Mouse (Mus musculus) heart, postnatal 25 days (tissue): Measurements from ENCODE around the gene Ccdc167. TPM values are rescaled to one million over a fixed set of nuclear protein-coding genes. Genes with fewer than 3 reads are reported as not detected.

Source experiments
- DNase-seq: peaks from one replicate; pipeline ENCODE4 v3.0.0; 2022; ENCODE audit warnings: low spot score
- intact Hi-C: fragments of 180-260 bp; cut with DNase I; formaldehyde crosslinking; loops from one replicate; pipeline ENCODE4 v1.15.1; 2025
- total RNA-seq, 2 experiments: library from RNA; stranded (reverse); gene quantifications; 2 replicates each; pipeline ENCODE4 v1.2.3; 2021

The Ccdc167 gene
- 10 to 100 TPM in 1 of 2 experiments, 1 to 10 TPM in 1; 9.6 to 12.6 TPM for total RNA-seq

DNA sequence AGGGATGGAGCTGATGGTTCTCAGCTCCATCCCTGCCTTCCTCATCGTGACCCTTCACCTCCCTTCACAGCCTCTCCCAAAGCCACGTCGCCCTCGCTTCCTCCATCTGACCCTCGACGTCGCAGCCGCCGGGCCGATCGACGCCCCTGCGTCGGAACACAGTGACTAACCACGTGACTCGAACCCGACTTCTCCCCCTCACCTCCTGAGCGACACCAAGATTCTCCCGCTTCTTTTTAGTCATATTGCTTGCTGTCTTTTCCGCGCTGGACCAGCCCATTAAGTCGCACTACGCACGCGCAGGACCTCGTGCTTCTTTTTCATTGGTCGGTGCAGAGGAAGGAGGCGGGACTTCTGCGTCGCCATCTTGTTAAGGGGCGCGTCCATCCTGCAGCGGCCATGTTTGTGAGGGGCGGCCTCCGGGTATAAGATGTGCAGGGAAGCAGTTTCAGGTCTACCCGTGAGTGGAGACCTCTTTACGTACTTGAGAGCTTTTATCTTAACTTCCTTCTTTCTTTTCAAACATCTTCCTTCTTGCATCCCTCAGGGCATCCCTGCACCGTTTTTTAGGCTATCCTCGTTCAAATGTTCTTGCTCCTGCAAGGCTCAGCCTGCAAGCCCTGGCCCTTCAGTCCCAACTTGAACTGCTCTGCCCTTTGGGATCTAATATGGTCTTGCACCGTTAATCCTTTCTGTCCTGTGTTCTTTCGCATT is at the start of gene Ccdc167:
Gene Ccdc167 (minus strand): TSS at position 313 of the 714 bp plus-strand sequence.
- intact Hi-C loops: no loop called here
- peak; percentile 91 for DNase-seq

DNA sequence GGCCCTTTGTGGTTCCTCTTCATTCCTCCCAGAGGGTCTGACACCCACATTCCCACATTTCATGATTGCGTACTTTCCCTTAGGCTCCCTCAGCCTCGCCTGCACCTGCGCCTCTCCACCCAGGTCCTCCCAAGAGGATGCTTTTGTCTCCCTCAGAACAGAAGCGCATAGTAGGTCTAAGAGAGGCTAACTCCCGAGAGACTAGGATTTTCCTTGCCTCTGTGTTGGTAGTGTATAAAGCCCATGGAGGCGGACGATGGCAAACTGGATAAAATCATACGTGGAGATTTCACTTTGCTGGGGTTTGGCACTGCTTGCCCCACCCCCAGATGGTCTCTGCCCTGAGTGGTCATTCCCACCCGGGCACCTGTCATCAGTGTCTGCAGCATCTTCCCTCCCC is 48.5 kb upstream of the Ccdc167 start:
- intact Hi-C loops: no loop called here
- no peak for DNase-seq

DNA sequence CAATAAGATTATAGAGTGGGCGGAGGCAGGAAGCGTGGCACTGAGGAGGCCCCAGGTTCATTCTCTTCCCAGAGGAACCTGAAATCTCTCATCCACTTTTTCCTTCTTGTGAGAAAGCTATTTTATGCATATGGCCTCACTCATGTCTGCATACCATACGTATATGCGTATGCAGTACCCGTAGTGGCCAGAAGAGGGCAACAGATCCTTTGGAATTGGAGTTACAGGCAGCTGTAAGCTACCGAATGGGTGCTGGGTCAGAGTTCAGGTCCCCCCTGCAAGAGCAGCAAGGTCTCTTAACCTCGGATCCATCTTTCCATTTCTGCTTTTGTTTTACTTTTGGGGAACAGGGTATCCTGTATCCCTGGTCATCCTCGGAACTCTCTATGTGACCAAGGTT is 45.7 kb upstream of the Ccdc167 start:
- DNase-seq: no peak
- intact Hi-C loops: no loop called here

DNA sequence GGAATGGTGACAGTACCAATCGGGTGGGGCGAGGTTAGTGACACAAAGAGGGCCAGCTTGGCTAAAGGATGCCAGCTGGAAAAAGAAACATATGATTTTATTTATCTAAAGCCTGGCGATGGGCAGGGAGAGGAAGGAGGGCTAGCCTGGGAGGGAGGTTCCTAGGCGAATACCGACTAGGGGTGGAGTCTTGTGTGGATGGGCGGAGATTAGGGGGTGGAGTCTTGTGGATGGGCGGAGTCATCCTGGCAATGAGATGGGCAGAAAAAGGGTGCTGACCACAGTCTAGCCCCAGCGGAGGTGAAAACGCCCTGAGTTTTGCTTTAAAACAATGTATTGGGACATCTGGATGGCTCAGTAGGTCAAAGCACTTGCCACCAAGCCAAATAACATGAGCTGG is 45.1 kb upstream of the Ccdc167 start:
- DNase-seq: no peak
- intact Hi-C loops: no loop called here

DNA sequence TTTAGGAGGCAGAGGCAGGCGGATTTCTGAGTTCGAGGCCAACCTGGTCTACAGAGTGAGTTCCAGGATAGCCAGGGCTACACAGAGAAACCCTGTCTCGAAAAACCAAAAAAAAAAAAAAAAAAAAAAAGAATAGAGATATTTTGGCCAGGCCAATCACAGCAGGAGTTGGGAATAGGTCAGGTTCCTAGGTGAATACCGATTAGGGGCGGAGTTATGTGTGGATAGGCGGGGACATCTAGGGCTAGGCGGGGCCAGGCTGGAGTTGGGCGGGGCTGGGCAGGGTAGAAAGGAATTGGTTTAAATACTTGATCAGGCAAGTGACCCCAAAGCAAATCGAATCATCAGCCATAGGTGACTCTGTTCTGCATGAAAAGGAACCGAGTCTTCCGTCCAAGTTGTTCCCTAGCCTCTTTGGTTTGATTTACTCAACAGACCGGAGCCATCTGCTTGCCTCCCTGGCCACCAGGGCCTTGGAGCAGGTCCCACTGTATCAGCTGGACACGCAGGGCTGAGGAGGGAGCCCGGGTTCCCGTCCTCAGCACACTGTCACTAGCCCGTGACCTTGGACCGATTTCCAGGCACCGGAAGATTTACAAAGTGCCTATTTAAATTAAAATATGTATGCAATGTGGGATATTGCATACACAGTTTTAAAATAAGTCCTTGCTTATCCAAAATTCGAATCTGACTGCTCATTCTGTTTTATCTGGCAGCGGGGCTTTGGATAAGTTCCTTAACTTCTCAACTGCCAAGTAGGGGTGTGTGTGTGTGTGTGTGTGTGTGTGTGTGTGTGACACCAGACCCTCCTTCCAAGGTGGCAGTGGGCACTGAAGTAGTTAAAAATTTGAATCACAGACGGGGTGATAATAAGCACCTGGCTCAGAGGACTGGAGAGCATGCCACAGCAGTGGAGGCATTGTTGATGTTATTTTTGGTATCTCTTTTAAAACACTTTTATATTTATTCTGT is 43.8 kb upstream of the Ccdc167 start:
- DNase-seq: no peak
- intact Hi-C loops: no loop called here

DNA sequence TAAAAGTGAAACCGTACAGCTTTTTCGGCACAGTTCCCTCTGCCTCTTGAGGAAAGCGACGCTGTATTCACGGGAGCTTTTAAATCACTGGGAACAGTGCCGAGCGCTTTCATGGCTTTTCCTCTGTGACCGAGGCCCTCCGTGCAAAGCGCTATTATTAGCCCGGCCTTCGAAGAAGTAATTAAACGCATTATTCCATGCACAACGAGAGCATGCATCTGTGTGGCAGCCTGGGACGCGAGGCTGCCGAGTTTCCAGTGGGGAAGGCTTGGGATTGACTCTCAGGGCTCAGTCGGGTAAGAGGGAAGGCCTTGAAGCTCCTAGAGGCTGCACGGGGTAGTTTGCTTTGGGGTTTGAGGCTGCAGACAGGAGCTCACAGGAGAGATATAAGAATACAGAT is 43.1 kb upstream of the Ccdc167 start:
- intact Hi-C loops: no loop called here
- DNase-seq: no peak

DNA sequence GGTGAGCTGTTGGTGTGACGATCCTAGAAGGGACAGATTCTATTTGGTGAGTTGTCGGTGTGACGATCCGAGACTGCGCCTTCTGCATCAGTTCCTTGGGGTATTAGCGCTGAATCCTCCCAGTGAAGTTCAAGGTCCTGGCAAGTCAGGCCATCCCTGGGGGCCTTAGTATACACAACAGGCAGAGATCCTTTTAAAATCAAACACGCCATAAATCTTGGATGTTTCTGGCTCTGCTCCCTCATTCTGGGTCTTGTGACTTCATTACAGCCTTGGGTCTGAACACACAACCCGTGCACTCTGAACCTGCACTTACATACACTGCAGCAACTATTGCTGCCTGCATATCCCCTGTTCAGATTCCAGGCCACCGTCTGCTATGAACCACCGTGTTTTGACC is 39.5 kb upstream of the Ccdc167 start:
- no peak for DNase-seq
- intact Hi-C loops: no loop called here

DNA sequence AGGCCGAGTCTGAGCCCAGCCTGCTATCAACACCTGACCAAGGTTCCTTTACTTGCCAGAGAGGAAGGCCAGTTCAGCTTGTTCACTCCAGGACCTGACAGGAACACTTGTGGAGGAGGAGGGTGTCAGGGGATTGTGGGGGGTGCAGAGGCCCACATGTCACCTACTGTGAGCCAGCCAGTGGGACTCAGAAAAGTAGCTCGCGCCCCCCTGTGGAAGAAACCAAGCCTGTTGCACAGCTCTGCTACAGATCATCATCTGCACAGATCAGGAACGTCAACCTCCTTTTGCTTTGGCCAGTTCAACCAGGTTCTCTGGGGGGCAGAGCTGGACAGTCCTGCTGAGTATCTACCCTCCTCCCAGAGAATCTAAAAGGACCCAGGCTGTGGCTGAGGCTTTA is 37.7 kb upstream of the Ccdc167 start:
- DNase-seq: no peak
- intact Hi-C loops: no loop called here

DNA sequence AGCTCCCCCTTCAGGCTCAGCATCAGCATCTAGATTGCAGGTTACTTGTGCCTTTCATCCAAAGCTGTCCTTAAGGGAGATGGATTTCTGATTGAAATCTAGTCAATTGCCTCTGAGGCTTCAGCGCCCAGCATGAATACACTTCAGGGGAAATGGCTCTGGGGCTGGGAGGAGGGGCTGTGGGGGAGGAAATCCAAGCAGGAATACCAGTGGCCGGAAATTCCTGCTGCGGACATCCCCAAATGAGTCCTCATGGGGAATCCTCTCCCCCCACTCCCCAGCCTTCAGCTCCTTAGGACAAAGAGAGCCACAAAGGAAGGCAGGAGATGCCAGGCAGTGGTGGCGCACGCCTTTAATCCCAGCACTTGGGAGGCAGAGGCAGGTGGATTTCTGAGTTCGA is 30.6 kb upstream of the Ccdc167 start:
- intact Hi-C loops: no loop called here
- DNase-seq: no peak

DNA sequence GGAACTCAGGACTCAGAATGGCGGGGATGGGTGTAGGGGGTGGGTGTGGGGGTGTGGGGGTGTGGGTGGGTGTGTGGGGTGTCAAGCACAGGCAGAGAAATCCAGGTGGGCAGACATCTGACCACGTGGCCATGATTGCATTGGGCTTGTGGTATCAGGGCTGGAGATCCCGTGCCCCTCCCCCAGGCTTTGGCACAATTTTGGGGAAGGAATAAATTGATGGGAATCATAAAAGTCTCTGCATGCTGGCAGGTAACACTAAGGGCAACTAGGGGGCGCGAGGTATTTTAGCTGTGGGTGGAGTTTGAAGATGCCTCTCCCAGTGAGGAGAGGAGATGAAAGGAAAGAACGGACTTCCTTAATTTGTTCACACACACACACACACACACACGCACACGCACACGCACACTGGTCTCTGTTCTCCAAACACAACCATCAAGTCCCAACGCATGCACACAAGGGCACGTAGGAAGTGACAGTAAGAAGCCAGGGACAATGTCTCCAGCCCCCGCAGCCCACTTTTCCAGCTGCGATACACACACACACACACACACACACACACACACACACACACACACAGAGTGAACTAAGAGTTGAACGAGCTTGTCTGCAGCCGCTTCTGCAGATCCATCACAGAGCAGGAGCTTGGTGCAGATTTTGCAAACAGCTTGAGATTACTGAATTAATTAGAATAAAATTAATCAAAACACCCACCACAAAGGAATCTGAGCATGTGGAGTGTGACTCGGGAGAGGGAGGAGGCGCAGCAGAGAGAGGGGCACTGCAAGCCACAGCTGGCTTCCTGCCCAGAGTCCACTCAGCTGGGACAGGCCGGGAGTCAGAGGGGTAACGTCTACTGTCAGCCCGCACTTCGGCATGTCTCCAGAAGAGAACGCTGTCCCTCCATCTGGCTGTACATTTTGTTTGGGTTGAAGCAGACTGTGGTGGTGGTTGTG is 21.3 kb upstream of the Ccdc167 start:
- DNase-seq: no peak

DNA sequence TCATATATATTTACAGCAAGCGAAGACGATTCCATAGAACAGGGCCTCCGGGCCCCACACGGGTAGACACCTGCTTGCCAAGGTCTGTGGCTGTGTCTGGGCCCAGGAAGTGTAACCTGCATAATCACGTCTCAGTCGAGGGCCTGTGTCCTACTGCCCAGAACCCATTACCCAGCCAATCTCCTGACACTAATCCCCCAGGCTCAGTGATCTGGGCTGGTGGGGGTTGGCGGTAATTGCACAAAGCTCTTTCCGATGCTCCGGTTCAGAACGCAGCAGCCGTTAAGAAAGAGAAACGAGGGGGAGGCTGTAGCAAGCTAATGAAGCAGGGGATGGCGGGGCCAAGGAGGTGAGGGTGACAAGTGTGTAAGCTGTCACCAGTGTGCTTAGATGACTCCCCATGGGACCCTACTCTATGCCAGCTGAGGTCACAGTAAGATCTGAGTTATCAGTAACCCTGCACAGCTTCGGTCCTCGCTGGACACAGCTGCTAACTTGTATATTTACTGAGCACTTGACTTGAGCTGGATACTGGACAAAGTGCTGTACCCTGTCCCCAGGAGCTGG is 19.7 kb upstream of the Ccdc167 start:
- intact Hi-C loops: no loop called here

More for the DNA sequence above, 21.3 kb upstream of the Ccdc167 start:
- intact Hi-C loops: no loop called here

DNA sequence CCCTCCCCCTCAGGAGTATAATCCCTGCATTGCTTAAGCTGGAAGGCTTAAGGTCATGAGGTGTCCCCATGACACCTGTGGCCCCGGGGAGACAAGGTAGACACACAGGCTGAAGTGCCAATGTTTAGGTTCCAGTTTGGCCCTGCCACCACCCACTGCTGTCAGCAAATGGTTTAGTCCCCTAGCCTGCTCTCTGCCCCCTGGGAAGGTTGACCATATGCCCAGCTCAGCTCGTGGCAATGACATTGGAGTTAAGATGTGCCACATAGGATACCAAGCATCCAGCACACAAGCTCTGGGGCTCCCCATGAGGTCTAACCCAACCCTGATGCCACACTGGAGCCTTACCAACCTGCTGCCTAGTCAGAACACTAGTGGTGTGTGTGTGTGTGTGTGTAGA is 15.7 kb upstream of the Ccdc167 start:
- intact Hi-C loops: no loop called here
- DNase-seq: no peak

More for the DNA sequence above, 19.7 kb upstream of the Ccdc167 start:
- no peak for DNase-seq

DNA sequence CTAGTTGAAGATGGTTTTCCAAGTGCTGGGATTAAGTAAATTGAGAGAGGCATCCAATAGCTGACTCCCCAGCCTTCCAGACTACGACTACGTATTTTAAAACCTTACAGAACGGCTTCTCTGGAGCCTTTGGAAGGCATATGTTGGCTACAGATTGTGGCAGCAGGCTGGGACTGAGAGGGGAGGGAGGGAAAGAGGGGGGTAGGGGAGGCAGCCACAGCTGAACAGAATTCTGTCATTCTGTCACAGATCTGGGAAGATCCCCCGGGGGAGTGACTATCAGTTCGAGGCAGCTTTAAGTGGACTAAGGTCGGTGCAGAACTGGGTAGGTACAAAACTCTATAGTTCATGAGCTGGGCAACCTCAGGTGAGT is 15.1 kb upstream of the Ccdc167 start:
- intact Hi-C loops: no loop called here
- no peak for DNase-seq

DNA sequence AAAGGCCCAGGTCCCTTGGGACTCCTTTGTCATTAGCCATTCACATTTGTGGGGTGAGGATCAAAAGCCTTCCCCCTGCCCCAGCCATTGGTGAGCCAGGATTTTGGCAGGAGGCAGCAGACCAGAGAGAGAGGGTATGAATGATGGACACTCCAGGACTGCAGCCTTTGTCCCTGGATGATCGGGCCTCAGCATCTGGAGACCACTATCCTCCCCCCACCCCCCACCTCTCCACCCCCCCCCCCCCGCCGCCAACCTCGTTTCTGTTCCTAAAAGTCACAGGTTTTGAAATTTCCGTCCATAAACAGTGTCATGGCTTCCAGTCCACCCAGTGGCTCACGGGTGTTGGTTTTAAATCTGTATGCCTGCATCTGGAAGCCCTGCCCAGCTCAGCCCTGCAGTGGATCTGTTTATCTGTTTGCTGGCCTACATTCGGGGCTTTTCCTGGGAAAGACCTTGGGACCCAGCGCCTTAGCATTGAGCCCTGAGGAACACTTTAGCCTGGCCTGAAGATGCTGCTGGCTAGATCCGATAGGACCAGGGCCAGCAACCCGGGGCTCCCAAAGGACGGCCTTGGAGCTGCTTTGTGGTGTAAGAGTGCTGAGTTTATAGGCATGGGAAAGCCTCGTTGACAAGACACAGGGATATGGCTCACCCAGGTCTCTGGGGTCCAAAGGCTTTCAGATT is 14.6 kb upstream of the Ccdc167 start:
- intact Hi-C loops: no loop called here
- DNase-seq: no peak

DNA sequence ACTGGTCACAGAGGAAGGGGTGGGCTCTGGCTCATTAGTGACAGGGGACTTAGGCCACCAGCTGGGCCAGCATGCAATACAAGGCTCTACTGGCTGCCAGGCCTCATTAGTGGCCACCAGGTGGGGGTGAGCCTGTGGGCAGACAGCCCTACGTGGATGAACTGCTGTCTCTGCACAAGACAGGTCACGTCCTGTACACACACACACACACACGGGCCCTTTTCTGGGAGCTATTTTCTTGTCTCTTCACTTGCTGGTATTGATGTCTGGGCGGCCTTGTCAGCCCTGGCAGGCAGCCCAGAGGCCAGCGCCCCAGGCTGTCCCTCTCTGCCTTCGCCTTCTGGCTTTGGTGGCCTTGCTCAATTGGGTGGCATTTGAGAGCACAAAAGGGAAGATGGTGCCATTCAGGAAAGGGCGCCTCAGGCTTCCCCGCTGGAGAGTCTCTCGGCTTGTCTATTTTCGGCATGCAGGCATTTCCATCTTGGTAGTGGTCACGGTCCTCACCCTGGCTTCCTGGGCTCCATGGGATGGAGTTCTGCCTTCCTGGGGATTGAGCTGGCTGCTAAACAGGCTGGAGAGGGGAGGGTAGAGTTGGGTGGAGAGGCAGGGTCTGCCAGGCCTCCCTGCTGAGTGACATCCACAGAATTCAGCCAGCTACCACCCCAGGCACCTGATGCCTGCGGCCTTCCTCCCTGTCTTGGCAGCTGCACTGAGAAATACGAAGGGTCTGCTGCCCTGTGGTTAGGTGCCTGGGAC is 13.8 kb upstream of the Ccdc167 start:
- DNase-seq: no peak

DNA sequence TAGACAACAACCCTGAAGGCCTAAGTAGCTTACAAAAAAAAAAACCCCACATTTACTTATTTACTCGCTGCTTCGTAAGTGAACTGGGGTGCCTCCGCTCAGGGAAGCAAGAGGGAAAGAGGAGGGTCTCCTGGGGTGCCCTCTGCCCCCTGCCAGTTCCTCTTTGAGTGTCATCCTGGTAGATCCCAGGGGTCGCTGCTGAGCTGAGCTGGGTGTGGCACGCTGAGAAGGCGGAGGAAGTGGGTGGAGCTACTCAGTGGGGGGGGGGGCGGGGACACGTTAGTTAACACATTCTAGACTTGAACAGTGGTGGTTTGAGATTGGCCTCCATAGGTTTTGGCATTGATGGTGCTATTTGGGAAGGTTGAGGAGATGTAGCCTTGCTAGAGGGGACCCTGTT is 11.2 kb upstream of the Ccdc167 start:
- DNase-seq: no peak
- intact Hi-C loops: no loop called here

More for the DNA sequence above, 13.8 kb upstream of the Ccdc167 start:
- intact Hi-C loops: no loop called here

DNA sequence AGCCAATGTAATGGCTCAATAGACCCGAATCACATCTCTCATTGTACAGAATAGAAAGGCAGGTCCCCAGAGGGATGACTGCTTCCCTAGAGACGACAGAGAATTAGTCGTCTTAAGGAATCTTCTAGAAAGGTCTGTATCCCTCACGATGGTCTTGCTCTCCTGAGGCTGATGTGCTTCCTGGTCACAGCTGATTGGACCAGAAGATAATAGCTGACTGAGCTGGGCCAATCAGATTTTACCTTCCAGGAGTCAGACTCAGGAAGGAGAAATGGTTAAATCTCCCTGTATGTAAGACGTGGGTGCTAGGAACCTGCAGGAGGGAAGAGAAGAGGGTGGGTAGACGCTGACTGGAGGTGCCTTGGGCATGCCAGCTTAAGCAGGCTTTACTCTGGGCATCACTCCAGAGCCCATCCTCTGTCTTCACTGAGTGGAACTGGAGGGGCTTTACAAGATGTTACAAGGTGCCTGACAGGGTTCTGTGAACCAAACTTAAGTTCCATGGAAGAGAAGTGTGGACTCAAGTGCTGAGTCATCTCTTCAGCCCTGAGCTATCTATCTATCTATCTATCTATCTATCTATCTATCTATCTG is 8.3 kb upstream of the Ccdc167 start:
- intact Hi-C loops: no loop called here

DNA sequence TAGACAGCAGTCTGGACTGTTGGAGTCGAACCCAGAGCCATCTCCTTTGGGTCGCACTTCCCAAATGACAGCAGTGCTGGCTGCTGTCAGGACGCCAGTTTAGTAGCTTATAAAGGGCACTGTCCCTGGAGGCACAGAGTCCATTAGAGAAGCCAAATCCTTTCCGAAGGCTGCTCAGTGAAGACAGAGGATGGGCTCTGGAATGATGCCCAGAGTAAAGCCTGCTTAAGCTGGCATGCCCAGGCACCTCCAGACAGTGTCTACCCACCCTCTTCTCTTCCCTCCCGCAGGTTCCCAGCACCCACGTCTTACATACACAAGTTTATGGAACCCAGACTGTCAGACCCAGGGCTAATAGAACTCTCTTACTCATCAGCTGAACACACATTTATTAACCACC is 7.8 kb upstream of the Ccdc167 start:
- no peak for DNase-seq
- intact Hi-C loops: no loop called here

More for the DNA sequence above, 8.3 kb upstream of the Ccdc167 start:
- no peak for DNase-seq
